Mouse (Mus musculus): ENCODE measurements around the gene Kctd10.

Kctd10 gene

GRCm38 (mm10) chr5:114343612-114344011, 36.7 kb downstream of the Kctd10 start:
- DNase-seq: no peak

GRCm38 (mm10) chr5:114342996-114343395, 37.3 kb downstream of the Kctd10 start:
- DNase-seq: no peak

GRCm38 (mm10) chr5:114323791-114324507, 56.4 kb downstream of the Kctd10 start:
- DNase-seq: peak; percentile 71

- DNase-seq: no peak
Observed at GRCm38 (mm10) chr5:114323105-114323790, 57.1 kb downstream of the Kctd10 start.
